Mouse (Mus musculus) lung, postnatal 0 days (tissue): ENCODE results near the gene Sgta.

ENCODE experiments used
- CTCF ChIP-seq: IDR thresholded peaks from 2 replicates; pipeline ENCODE4 v1.5.1; 2016; ENCODE audit warnings: antibody characterized with exemption, mild to moderate bottlenecking
- EP300 ChIP-seq: IDR thresholded peaks from 2 replicates; pipeline ENCODE4 v1.6.1; 2016; ENCODE audit warnings: antibody characterized with exemption, mild to moderate bottlenecking, control low read depth

GRCm38 (mm10) chr10:81080008-81080655 is 20.2 kb upstream of the Sgta start:
- TF ChIP-seq EP300 (no peak), CTCF (no peak)
